Mouse (Mus musculus): ENCODE measurements around the gene Epha4. TPM values are rescaled to one million over a fixed set of nuclear protein-coding genes. Genes with fewer than 3 reads are reported as not detected.

Epha4 gene
- polyA plus RNA-seq, 1 experiment from 2014 or later: 25.9 TPM

DNA sequence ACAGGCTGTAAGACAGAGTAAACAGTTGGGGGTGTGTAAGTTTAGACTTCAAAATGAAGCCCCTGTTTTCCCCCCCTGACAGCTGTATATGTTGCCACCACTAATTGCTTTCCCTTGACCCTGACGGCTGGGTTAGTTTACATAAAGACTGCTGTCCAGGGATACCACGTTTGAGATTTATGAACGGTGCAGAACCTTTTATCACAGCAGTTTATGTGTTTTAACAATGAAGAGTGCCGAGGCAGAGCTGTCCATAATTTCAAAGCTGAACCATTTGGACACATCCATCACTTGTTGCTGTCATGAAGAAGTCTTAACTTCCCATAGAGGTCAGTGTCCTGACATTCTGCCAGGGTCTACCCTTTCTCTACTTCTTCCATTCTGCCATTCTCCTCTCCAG is 79.8 kb downstream of the Epha4 start:
- H3K27me3 ChIP-seq: no peaks in the 10 kb centered on the region
- POLR2A ChIA-PET: interaction anchor here (0.6 kb wide), 1 partner anchor 82 kb away, joined by 4 read pairs; no protein-coding TSS in a partner anchor
- TF ChIP-seq CTCF (IDR thresholded peaks at IDR 0.05): no peak
- CTCF ChIA-PET: interaction anchor here (1.2 kb wide), 1 partner anchor 14 kb away, joined by 3 read pairs; no protein-coding TSS in a partner anchor
- no peak for DNase-seq (ENCODE audit: low read depth, low spot score)
- in situ Hi-C loops (cut with MboI; ENCODE audit: low pct_unique_long_range_greater_than_20kb): no loop called here
- ATAC-seq: no peak

- ChIA-PET CTCF (no interaction called here), POLR2A (interaction anchor here (0.5 to 1.4 kb wide), 2 partner anchors 8 to 9 kb away, joined by 4 read pairs; no protein-coding TSS in a partner anchor)
- in situ Hi-C loops (cut with MboI; ENCODE audit: low pct_unique_long_range_greater_than_20kb): no loop called here
- peak; percentile 17 for TF ChIP-seq CTCF (IDR thresholded peaks at IDR 0.05)
- H3K27me3 ChIP-seq: no peaks in the 10 kb centered on the region
- ATAC-seq (no peak), DNase-seq (ENCODE audit: low read depth, low spot score) (no peak)
Measured at GRCm38 (mm10) chr1:77433148-77433547, 81.7 kb downstream of the Epha4 start.

DNA sequence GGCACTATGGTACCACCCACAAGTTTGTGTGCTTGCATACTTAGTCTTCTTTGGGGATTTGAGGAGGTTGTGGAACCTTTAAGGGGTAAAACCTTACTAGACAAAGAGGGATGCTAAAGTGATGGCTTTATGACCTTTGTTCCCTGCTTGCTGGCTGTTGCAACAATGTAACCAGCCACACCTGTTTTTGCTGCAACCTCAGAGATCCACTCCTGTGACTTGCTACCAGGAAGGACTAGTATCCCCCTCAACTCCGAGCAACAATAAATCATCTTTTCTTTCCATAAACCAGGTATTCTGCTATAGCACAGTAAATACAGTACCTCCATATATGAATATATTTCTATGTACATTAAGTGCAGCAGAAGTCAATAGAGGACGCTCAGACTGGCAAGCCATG is 82.4 kb downstream of the Epha4 start:
- no peak for TF ChIP-seq CTCF (IDR thresholded peaks at IDR 0.05)
- in situ Hi-C loops (cut with MboI; ENCODE audit: low pct_unique_long_range_greater_than_20kb): no loop called here
- ATAC-seq (no peak), DNase-seq (ENCODE audit: low read depth, low spot score) (no peak)
- CTCF ChIA-PET: no interaction called here
- POLR2A ChIA-PET: no interaction called here
- no peaks in the 10 kb centered on the region for H3K27me3 ChIP-seq

- in situ Hi-C loops (cut with MboI; ENCODE audit: low pct_unique_long_range_greater_than_20kb): no loop called here
- POLR2A ChIA-PET: no interaction called here
- ATAC-seq (peak; percentile 35), DNase-seq (ENCODE audit: low read depth, low spot score) (no peak)
- no peak for TF ChIP-seq CTCF (IDR thresholded peaks at IDR 0.05)
- CTCF ChIA-PET: no interaction called here
- no peaks in the 10 kb centered on the region for H3K27me3 ChIP-seq
Measured at GRCm38 (mm10) chr1:77429174-77429573, 85.7 kb downstream of the Epha4 start.

DNA sequence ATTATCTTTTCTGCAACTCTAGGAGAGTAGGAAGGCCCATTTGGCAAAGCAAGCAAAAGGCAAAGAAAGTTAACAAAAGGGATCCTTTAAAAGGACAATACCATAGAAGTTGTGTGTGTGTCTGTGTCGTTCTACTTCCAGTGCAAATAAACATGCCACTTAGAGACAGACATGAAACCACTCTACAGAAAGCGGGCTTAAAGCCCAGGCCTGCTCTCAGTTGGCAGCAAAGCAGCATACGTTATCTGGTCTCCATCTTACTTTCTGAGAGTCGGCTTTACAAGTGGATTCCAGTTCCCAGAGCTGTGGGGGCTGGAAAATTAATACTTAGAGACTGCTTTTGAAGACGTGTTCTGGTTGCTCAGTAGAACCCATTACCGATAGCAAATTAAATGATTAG is 87.9 kb downstream of the Epha4 start:
- in situ Hi-C loops (cut with MboI; ENCODE audit: low pct_unique_long_range_greater_than_20kb): no loop called here

DNA sequence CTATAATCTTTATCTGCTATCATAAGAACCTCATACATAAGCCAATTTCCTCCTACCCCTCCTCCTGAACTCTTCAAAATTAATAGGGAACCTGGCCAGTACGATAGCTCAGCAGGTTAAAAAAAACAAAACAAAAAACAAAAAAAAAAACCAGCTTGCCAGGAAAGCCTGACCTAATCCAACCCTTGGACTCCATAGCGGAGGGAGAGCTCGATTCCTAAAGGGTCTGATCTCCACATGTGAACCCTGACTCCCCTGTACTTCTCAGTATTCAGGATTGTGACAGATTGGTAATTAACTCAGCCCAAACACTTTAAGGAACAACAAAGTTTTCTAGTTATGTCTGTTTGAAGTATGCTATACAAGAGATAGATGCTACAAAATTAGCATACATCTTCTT is 89.7 kb downstream of the Epha4 start:
- in situ Hi-C loops (cut with MboI; ENCODE audit: low pct_unique_long_range_greater_than_20kb): no loop called here
- TF ChIP-seq CTCF (IDR thresholded peaks at IDR 0.05): no peak
- POLR2A ChIA-PET: interaction anchor here (0.6 kb wide), 1 partner anchor 8 kb away, joined by 4 read pairs; no protein-coding TSS in a partner anchor
- CTCF ChIA-PET: interaction anchor here (0.8 to 1.4 kb wide), 4 partner anchors 12 to 201 kb away, joined by 3 to 4 read pairs (median 3); no protein-coding TSS in a partner anchor
- H3K27me3 ChIP-seq: no peaks in the 10 kb centered on the region
- no peak for DNase-seq (ENCODE audit: low read depth, low spot score)
- ATAC-seq: no peak

More for the DNA sequence above, 87.9 kb downstream of the Epha4 start:
- ATAC-seq (no peak), DNase-seq (ENCODE audit: low read depth, low spot score) (no peak)
- no peaks in the 10 kb centered on the region for H3K27me3 ChIP-seq
- ChIA-PET POLR2A (no interaction called here), CTCF (no interaction called here)
- no peak for TF ChIP-seq CTCF (IDR thresholded peaks at IDR 0.05)

GRCm38 (mm10) chr1:77421081-77421480 is 93.8 kb downstream of the Epha4 start:
- in situ Hi-C loops (cut with MboI; ENCODE audit: low pct_unique_long_range_greater_than_20kb): no loop called here
- ATAC-seq (no peak), DNase-seq (ENCODE audit: low read depth, low spot score) (no peak)
- ChIA-PET CTCF (interaction anchor here (1.2 kb wide), 1 partner anchor 14 kb away, joined by 3 read pairs; no protein-coding TSS in a partner anchor), POLR2A (no interaction called here)
- no peak for TF ChIP-seq CTCF (IDR thresholded peaks at IDR 0.05)
- H3K27me3 ChIP-seq: no peaks in the 10 kb centered on the region

- no peak for TF ChIP-seq CTCF (IDR thresholded peaks at IDR 0.05)
- DNase-seq (ENCODE audit: low read depth, low spot score) (no peak), ATAC-seq (no peak)
- POLR2A ChIA-PET: interaction anchor here (1.3 kb wide), 1 partner anchor 73 kb away, joined by 3 read pairs; no protein-coding TSS in a partner anchor
- in situ Hi-C loops (cut with MboI; ENCODE audit: low pct_unique_long_range_greater_than_20kb): no loop called here
- CTCF ChIA-PET: interaction anchor here (1.2 to 1.3 kb wide), 2 partner anchors 9 to 15 kb away, joined by 3 to 5 read pairs; no protein-coding TSS in a partner anchor
- no peaks in the 10 kb centered on the region for H3K27me3 ChIP-seq
Measured at GRCm38 (mm10) chr1:77420348-77420747, 94.5 kb downstream of the Epha4 start.

DNA sequence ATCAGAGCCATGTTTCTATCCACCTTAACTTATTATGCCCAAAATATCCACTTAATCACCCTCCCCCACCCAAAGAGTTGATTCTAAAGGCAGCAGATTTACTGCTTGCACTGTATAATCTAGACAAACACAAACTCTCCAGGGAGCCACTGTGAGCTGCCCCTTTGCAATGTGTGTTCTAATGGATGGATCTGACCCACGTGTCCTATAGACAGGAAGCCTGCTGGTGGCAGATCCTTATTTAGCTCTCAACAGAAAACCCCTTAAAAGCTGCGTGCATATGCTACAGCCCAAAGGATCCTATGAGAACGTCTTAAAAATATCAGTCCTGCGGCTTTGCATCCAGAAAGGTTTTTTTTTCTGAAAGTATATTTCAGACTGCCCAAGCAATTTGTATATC is 98.0 kb downstream of the Epha4 start:
- CTCF ChIA-PET: interaction anchor here (1.1 kb wide), 1 partner anchor 87 kb away, joined by 3 read pairs; no protein-coding TSS in a partner anchor
- no peaks in the 10 kb centered on the region for H3K27me3 ChIP-seq
- in situ Hi-C loops (cut with MboI; ENCODE audit: low pct_unique_long_range_greater_than_20kb): loop anchor here (5.0 kb wide), 1 partner anchor 95 kb away; no protein-coding TSS in a partner anchor
- no peak for DNase-seq (ENCODE audit: low read depth, low spot score)
- no peak for TF ChIP-seq CTCF (IDR thresholded peaks at IDR 0.05)
- no peak for ATAC-seq
- POLR2A ChIA-PET: interaction anchor here (0.7 kb wide), 1 partner anchor 580 kb away, joined by 3 read pairs; no protein-coding TSS in a partner anchor

DNA sequence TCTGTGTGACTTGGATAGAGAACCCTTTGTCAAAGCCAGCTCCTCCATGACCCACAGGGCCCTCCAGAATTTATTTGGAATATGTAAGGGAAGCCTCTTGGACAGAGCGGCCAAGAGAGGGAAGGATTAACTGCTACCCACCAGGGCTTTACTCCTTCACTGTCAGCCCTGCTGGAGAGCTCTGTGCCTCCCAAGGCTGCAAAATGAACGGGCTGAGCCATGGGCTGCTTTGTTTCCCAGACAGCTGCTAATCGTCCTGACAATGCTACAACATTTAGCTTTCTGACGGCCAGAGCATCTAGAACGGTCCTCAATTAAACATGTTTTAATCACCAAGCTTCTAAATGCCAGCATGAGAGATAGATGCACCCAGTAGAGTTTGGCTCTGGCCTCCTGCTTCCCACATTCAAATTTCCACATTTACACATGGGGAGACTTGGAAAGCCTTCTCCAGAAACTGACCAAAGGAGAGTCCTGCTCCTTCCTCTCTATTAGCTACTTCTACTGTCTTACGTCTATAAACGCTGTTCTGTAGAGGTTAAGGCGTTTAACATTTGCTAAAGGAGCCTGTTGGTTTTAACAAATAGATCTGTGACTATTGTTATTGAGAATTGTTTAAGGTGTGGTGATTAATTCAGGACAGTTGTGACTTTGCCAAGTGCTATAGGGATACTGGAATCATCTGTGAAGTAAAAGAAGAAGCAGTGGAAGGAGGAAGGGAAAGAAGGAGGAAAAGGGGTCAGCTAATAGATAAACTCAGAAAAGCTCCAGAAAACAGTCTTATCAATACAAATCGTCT is 101.8 kb downstream of the Epha4 start:
- ChIA-PET POLR2A (no interaction called here), CTCF (interaction anchor here (1.0 kb wide), 1 partner anchor 100 kb away, joined by 5 read pairs; no protein-coding TSS in a partner anchor)
- no peaks in the 10 kb centered on the region for H3K27me3 ChIP-seq
- DNase-seq (ENCODE audit: low read depth, low spot score): no peak
- no peak for ATAC-seq
- in situ Hi-C loops (cut with MboI; ENCODE audit: low pct_unique_long_range_greater_than_20kb): no loop called here
- no peak for TF ChIP-seq CTCF (IDR thresholded peaks at IDR 0.05)

- no peaks in the 10 kb centered on the region for H3K27me3 ChIP-seq
- DNase-seq (ENCODE audit: low read depth, low spot score) (no peak), ATAC-seq (no peak)
- ChIA-PET POLR2A (no interaction called here), CTCF (interaction anchor here (1.0 kb wide), 1 partner anchor 101 kb away, joined by 5 read pairs; no protein-coding TSS in a partner anchor)
- in situ Hi-C loops (cut with MboI; ENCODE audit: low pct_unique_long_range_greater_than_20kb): no loop called here
- no peak for TF ChIP-seq CTCF (IDR thresholded peaks at IDR 0.05)
Measured at GRCm38 (mm10) chr1:77412285-77412684, 102.6 kb downstream of the Epha4 start.

Data from Patski (cell line).